Mouse (Mus musculus) monocyte, adult 2 months (primary cell): Measurements from ENCODE around the gene Cxxc4.
"Not testable (repeated sequence)": the region's sequence is repeated elsewhere in the genome, so short reads cannot be mapped to it uniquely, and the experiment has no call there.

Source experiments
- DNase-seq, 2 experiments: peaks; one replicate each; pipeline ENCODE4 v3.0.0; 2022; ENCODE audit warnings: low spot score in 2 of 2, low read depth in 1 of 2

The Cxxc4 gene

GRCm38 (mm10) chr3:134236414-134237112 lies at the start of gene Cxxc4:
TSS of gene Cxxc4 (plus strand) at chr3:134236484.
- no peak for DNase-seq

GRCm38 (mm10) chr3:134188979-134189946 lies 47.0 kb upstream of the Cxxc4 start:
- DNase-seq, result no peak

GRCm38 (mm10) chr3:134190046-134190445 lies 46.2 kb upstream of the Cxxc4 start:
- DNase-seq, result no peak

GRCm38 (mm10) chr3:134199892-134200291 lies 36.4 kb upstream of the Cxxc4 start:
- no peak for DNase-seq

- DNase-seq, result no peak
Observed at GRCm38 (mm10) chr3:134206624-134207023, 29.7 kb upstream of the Cxxc4 start.

- no peak for DNase-seq
Observed at GRCm38 (mm10) chr3:134210950-134211349, 25.3 kb upstream of the Cxxc4 start.

GRCm38 (mm10) chr3:134219881-134220280 lies 16.4 kb upstream of the Cxxc4 start:
- not testable (repeated sequence) for DNase-seq

- no peak for DNase-seq
Observed at GRCm38 (mm10) chr3:134221002-134221401, 15.3 kb upstream of the Cxxc4 start.

- no peak for DNase-seq
Observed at GRCm38 (mm10) chr3:134222593-134222992, 13.7 kb upstream of the Cxxc4 start.

- no peak for DNase-seq
Observed at GRCm38 (mm10) chr3:134223956-134224355, 12.3 kb upstream of the Cxxc4 start.

- no peak for DNase-seq
Observed at GRCm38 (mm10) chr3:134225928-134226327, 10.4 kb upstream of the Cxxc4 start.

GRCm38 (mm10) chr3:134232753-134233152 lies 3.5 kb upstream of the Cxxc4 start:
- DNase-seq, result no peak

GRCm38 (mm10) chr3:134235491-134236413 lies 532 bp upstream of the Cxxc4 start:
- DNase-seq, result no peak

- no peak for DNase-seq
Observed at GRCm38 (mm10) chr3:134237113-134237805, 975 bp downstream of the Cxxc4 start.

- no peak for DNase-seq
Observed at GRCm38 (mm10) chr3:134238621-134239310, 2.5 kb downstream of the Cxxc4 start.

GRCm38 (mm10) chr3:134239321-134239970 lies 3.2 kb downstream of the Cxxc4 start:
- DNase-seq, result no peak

- no peak for DNase-seq
Observed at GRCm38 (mm10) chr3:134239971-134240717, 3.9 kb downstream of the Cxxc4 start.

GRCm38 (mm10) chr3:134240718-134241025 lies 4.4 kb downstream of the Cxxc4 start:
- no peak for DNase-seq
